ENCODE assay signal across 18 mouse cellular contexts in the genomic region with DNA sequence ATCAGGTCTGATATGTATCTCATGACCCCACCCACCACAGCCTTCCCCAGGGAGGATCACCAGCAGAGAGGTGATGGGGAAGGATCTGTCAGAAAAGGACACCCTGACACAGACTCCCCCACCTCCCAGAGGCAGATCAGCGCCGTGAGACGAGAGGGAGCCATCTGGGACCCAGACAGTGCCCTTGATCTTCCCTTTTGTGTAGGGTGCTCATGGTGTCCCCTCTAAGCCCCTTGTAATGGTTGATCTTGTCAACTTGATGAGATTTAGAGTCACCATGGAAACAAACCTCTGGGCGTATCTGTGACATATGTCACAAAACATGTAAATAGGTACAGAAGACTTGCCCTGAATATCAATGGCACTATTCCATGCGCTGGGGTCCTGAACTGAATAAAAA.
DNase-seq lines count a peak whose midpoint lies in the region; ATAC-seq and TF ChIP-seq lines count a peak whose summit lies in the region.
"Had no signal": no experiment of that assay in that cellular context is flagged by ENCODE, and none has a peak within 500 bp of the region (broad histone marks: within the 10 kb centered on the region; RNA-seq: fewer than 3 reads in every experiment).

No protein-coding gene starts in this region.

- H3K27me3 ChIP-seq in hindbrain, embryonic 11.5 days (ENCODE audit: control insufficient read depth, insufficient read depth, low read length) = no peaks in the 10 kb centered on the region
- H3K27me3 ChIP-seq in hindbrain, embryonic 14.5 days (ENCODE audit: control insufficient read depth, insufficient read depth, low read length) = no peaks in the 10 kb centered on the region
- no peaks in the 10 kb centered on the region for H3K27me3 ChIP-seq in midbrain, embryonic 10.5 days (ENCODE audit: low read depth, poor library complexity, severe bottlenecking)
- no peaks in the 10 kb centered on the region for H3K27me3 ChIP-seq in midbrain, postnatal 0 days (ENCODE audit: insufficient read depth, low read length)
- no peaks in the 10 kb centered on the region for H3K27me3 ChIP-seq in CH12.LX (replicated peaks)
- H3K27me3 ChIP-seq in midbrain, embryonic 14.5 days (ENCODE audit: control insufficient read depth, insufficient read depth, low read length) = no peaks in the 10 kb centered on the region
- no peaks in the 10 kb centered on the region for H3K27me3 ChIP-seq in forebrain, embryonic 11.5 days (ENCODE audit: control insufficient read depth, insufficient read depth, low read length)
- H3K27me3 ChIP-seq: heart, embryonic 12.5 days; hindbrain, embryonic 15.5 days; Patski had no signal

- no peaks in the 10 kb centered on the region for H3K79me2 ChIP-seq in CH12.LX (replicated peaks; ENCODE audit: control insufficient read depth, extremely low read depth, insufficient read depth, poor library complexity, severe bottlenecking)

- H3K36me3 ChIP-seq in hindbrain, embryonic 11.5 days (ENCODE audit: control insufficient read depth, insufficient read depth, low read length) = no peaks in the 10 kb centered on the region
- H3K36me3 ChIP-seq in hindbrain, embryonic 14.5 days (replicated peaks; ENCODE audit: control insufficient read depth, insufficient read depth) = no peaks in the 10 kb centered on the region
- H3K36me3 ChIP-seq in midbrain, embryonic 10.5 days = no peaks in the 10 kb centered on the region
- H3K36me3 ChIP-seq in midbrain, postnatal 0 days (ENCODE audit: insufficient read depth, low read length) = no peaks in the 10 kb centered on the region
- H3K36me3 ChIP-seq in CH12.LX (replicated peaks in 1 of 2; ENCODE audit: control insufficient read depth in 1 of 2, insufficient read depth in 1 of 2, low read length in 1 of 2) = peaks cover 2 to 65% of the 10 kb centered on the region in 2 experiments
- H3K36me3 ChIP-seq in midbrain, embryonic 14.5 days (ENCODE audit: control insufficient read depth, insufficient read depth, low read length) = no peaks in the 10 kb centered on the region
- no peaks in the 10 kb centered on the region for H3K36me3 ChIP-seq in forebrain, embryonic 11.5 days (ENCODE audit: control insufficient read depth, insufficient read depth, low read length)
- H3K36me3 ChIP-seq: embryonic facial prominence, embryonic 10.5 days; hindbrain, embryonic 15.5 days had no signal

- TF ChIP-seq RAD21 in CH12.LX (IDR thresholded peaks at IDR 0.05; ENCODE audit: low read depth, low read length) = no peak

- TF ChIP-seq POLR2A in CH12.LX (IDR thresholded peaks at IDR 0.05; ENCODE audit: low read depth, low read length) = no peak

- TF ChIP-seq CTCF in midbrain, postnatal 0 days (IDR thresholded peaks at IDR 0.05) = no peak
- no peak for TF ChIP-seq CTCF in CH12.LX (conservative IDR thresholded peaks at IDR 0.05 in 1 of 2, IDR thresholded peaks at IDR 0.05 in 1 of 2; ENCODE audit: low read depth in 2 of 2, low read length in 2 of 2)

- ATAC-seq in hindbrain, embryonic 11.5 days (ENCODE audit: low FRiP score) = peak; percentile 53
- no peak for ATAC-seq in hindbrain, embryonic 14.5 days (ENCODE audit: low FRiP score)
- no peak for ATAC-seq in midbrain, postnatal 0 days (ENCODE audit: low FRiP score)
- no peak for ATAC-seq in midbrain, embryonic 14.5 days (ENCODE audit: low FRiP score, low TSS enrichment)
- ATAC-seq in forebrain, embryonic 11.5 days (replicated peaks; ENCODE audit: low FRiP score) = no peak
- ATAC-seq: activated CD4-positive, CD25-positive, alpha-beta regulatory T cell, adult 4 months; forebrain, embryonic 14.5 days; Patski had no signal

- in situ Hi-C loops in CH12.LX (cut with MboI; ENCODE audit: low pct_ligation_motif_present, low pct_unique_long_range_greater_than_20kb, low sequenced_read_pairs) = no loop called here

- WGBS in hindbrain, embryonic 11.5 days = 51% methylated on average over 5 of the region's 5 CpGs
- 58% methylated on average over 5 of the region's 5 CpGs for WGBS in hindbrain, embryonic 14.5 days
- 70% methylated on average over 5 of the region's 5 CpGs for WGBS in midbrain, embryonic 10.5 days
- 53% methylated on average over 5 of the region's 5 CpGs for WGBS in midbrain, postnatal 0 days
- WGBS in midbrain, embryonic 14.5 days = 33% methylated on average over 5 of the region's 5 CpGs
- WGBS in forebrain, embryonic 11.5 days = 82% methylated on average over 5 of the region's 5 CpGs

- no peaks in the 10 kb centered on the region for H3K4me1 ChIP-seq in hindbrain, embryonic 11.5 days (replicated peaks; ENCODE audit: control insufficient read depth, insufficient read depth, low read length)
- peaks cover 7% of the 10 kb centered on the region; the same call in 1 of the 2 replicates for H3K4me1 ChIP-seq in hindbrain, embryonic 14.5 days (replicated peaks; ENCODE audit: control insufficient read depth, insufficient read depth, low read length)
- H3K4me1 ChIP-seq in midbrain, embryonic 10.5 days = peaks cover 28% of the 10 kb centered on the region
- H3K4me1 ChIP-seq in midbrain, postnatal 0 days (ENCODE audit: insufficient read depth, low read length) = 0 out of 2 replicates have a peak, but pooled peaks cover 8% of the 10 kb centered on the region
- H3K4me1 ChIP-seq in CH12.LX (ENCODE audit: control insufficient read depth in 1 of 2, insufficient read depth in 2 of 2) = peaks cover 0 to 38% of the 10 kb centered on the region in 2 experiments; a peak in 2 of 4 replicates
- peaks cover 23% of the 10 kb centered on the region for H3K4me1 ChIP-seq in midbrain, embryonic 14.5 days (ENCODE audit: control insufficient read depth, insufficient read depth, low read length)
- H3K4me1 ChIP-seq in forebrain, embryonic 11.5 days (replicated peaks; ENCODE audit: control insufficient read depth, insufficient read depth, low read length) = no peaks in the 10 kb centered on the region
- H3K4me1 ChIP-seq: heart, embryonic 12.5 days had no signal

- no peak overlapping the region for H3K27ac ChIP-seq in hindbrain, embryonic 11.5 days (ENCODE audit: low read depth, low read length)
- H3K27ac ChIP-seq in hindbrain, embryonic 14.5 days = no peak overlapping the region
- H3K27ac ChIP-seq in midbrain, embryonic 10.5 days (replicated peaks) = peak overlapping the region; percentile 63
- H3K27ac ChIP-seq in midbrain, postnatal 0 days (ENCODE audit: low read depth, low read length) = no peak overlapping the region
- no peak overlapping the region for H3K27ac ChIP-seq in CH12.LX (ENCODE audit: insufficient read depth, low read depth)
- peak overlapping the region; percentile 37; the same call in 1 of the 2 replicates for H3K27ac ChIP-seq in midbrain, embryonic 14.5 days (replicated peaks; ENCODE audit: low read depth, low read length)
- H3K27ac ChIP-seq in forebrain, embryonic 11.5 days (ENCODE audit: low read depth, low read length) = no peak overlapping the region
- H3K27ac ChIP-seq: embryonic facial prominence, embryonic 10.5 days; gastrocnemius, adult 2 months; hindbrain, embryonic 15.5 days had no signal

- no peak overlapping the region for H3K4me2 ChIP-seq in hindbrain, embryonic 11.5 days (replicated peaks; ENCODE audit: low read depth, low read length)
- H3K4me2 ChIP-seq in hindbrain, embryonic 14.5 days (replicated peaks) = no peak overlapping the region
- no peak overlapping the region for H3K4me2 ChIP-seq in midbrain, postnatal 0 days (ENCODE audit: low read depth, low read length, poor library complexity, severe bottlenecking)
- H3K4me2 ChIP-seq in CH12.LX (ENCODE audit: insufficient read depth, low read depth, poor library complexity, severe bottlenecking) = no peak overlapping the region
- no peak overlapping the region for H3K4me2 ChIP-seq in midbrain, embryonic 14.5 days (ENCODE audit: low read length)
- H3K4me2 ChIP-seq in forebrain, embryonic 11.5 days (ENCODE audit: low read depth, low read length, severe bottlenecking) = no peak overlapping the region
- H3K4me2 ChIP-seq: heart, embryonic 12.5 days; hindbrain, embryonic 15.5 days had no signal

- no peaks in the 10 kb centered on the region for H3K9me3 ChIP-seq in hindbrain, embryonic 11.5 days (ENCODE audit: control insufficient read depth, low read length)
- no peaks in the 10 kb centered on the region for H3K9me3 ChIP-seq in hindbrain, embryonic 14.5 days (ENCODE audit: control insufficient read depth, low read length)
- H3K9me3 ChIP-seq in midbrain, embryonic 10.5 days (replicated peaks) = no peaks in the 10 kb centered on the region
- no peaks in the 10 kb centered on the region for H3K9me3 ChIP-seq in midbrain, postnatal 0 days (ENCODE audit: low read length)
- peaks cover 14% of the 10 kb centered on the region for H3K9me3 ChIP-seq in CH12.LX (replicated peaks; ENCODE audit: low read length)
- no peaks in the 10 kb centered on the region for H3K9me3 ChIP-seq in midbrain, embryonic 14.5 days (ENCODE audit: control insufficient read depth, low read length)
- no peaks in the 10 kb centered on the region for H3K9me3 ChIP-seq in forebrain, embryonic 11.5 days (ENCODE audit: control insufficient read depth, low read length)
- H3K9me3 ChIP-seq: embryonic facial prominence, embryonic 10.5 days; hindbrain, embryonic 15.5 days had no signal

- no peak for TF ChIP-seq EP300 in CH12.LX (IDR thresholded peaks at IDR 0.05; ENCODE audit: low read length)

- peak; percentile 32 for DNase-seq in hindbrain, embryonic 11.5 days (ENCODE audit: low spot score)
- DNase-seq in hindbrain, embryonic 14.5 days (ENCODE audit: low spot score) = no peak
- no peak for DNase-seq in midbrain, embryonic 10.5 days (ENCODE audit: low spot score)
- DNase-seq in midbrain, postnatal 0 days (ENCODE audit: low spot score) = no peak
- DNase-seq in CH12.LX (ENCODE audit: extremely low read depth) = peak; percentile 41
- no peak for DNase-seq in midbrain, embryonic 14.5 days
- DNase-seq in forebrain, embryonic 11.5 days (ENCODE audit: low spot score) = no peak
- DNase-seq: adrenal gland, postnatal 14 days; cerebellum, adult 11-12 months; cerebellum, adult 9-10 months; gastrocnemius, adult 2 months; gastrocnemius, postnatal 25 days had no signal

- dilution Hi-C loops in CH12.LX (cut with MboI; ENCODE audit: extremely low pct_ligation_motif_present, extremely low pct_unique_long_range_greater_than_20kb, low sequenced_read_pairs) = no loop called here

- no peak overlapping the region for H3K4me3 ChIP-seq in hindbrain, embryonic 11.5 days (ENCODE audit: low read depth, low read length)
- H3K4me3 ChIP-seq in hindbrain, embryonic 14.5 days (replicated peaks; ENCODE audit: low read length) = no peak overlapping the region
- H3K4me3 ChIP-seq in midbrain, embryonic 10.5 days = no peak overlapping the region
- H3K4me3 ChIP-seq in midbrain, postnatal 0 days (ENCODE audit: low read depth, low read length) = no peak overlapping the region
- no peak overlapping the region for H3K4me3 ChIP-seq in CH12.LX (replicated peaks in 1 of 3; ENCODE audit: low read depth in 2 of 3, low read length in 2 of 3, poor library complexity in 1 of 3)
- no peak overlapping the region for H3K4me3 ChIP-seq in midbrain, embryonic 14.5 days (replicated peaks; ENCODE audit: low read depth, low read length)
- H3K4me3 ChIP-seq in forebrain, embryonic 11.5 days (ENCODE audit: low read depth, low read length) = no peak overlapping the region
- H3K4me3 ChIP-seq: embryonic facial prominence, embryonic 10.5 days; gastrocnemius, adult 2 months; heart, embryonic 12.5 days; hindbrain, embryonic 15.5 days had no signal

- no peak overlapping the region for H3K9ac ChIP-seq in hindbrain, embryonic 11.5 days (ENCODE audit: low read depth, low read length)
- H3K9ac ChIP-seq in hindbrain, embryonic 14.5 days = no peak overlapping the region
- no peak overlapping the region for H3K9ac ChIP-seq in midbrain, postnatal 0 days (replicated peaks; ENCODE audit: low read length, poor library complexity, severe bottlenecking)
- H3K9ac ChIP-seq in CH12.LX (ENCODE audit: insufficient read depth, low read depth) = no peak overlapping the region
- no peak overlapping the region for H3K9ac ChIP-seq in midbrain, embryonic 14.5 days (replicated peaks; ENCODE audit: low read length)
- H3K9ac ChIP-seq in forebrain, embryonic 11.5 days (ENCODE audit: low read length) = no peak overlapping the region
- H3K9ac ChIP-seq: heart, embryonic 12.5 days; hindbrain, embryonic 15.5 days had no signal

Comparison
In these comparisons a context has a peak if more than half of its experiments do, and no peak if none do; other contexts are left out.
1. DNase-seq: peak in hindbrain, embryonic 11.5 days (single experiment) and CH12.LX (single experiment); none in hindbrain, embryonic 14.5 days (single experiment), midbrain, embryonic 10.5 days (single experiment), midbrain, postnatal 0 days (single experiment), midbrain, embryonic 14.5 days (single experiment) and forebrain, embryonic 11.5 days (single experiment).
2. H3K27ac ChIP-seq: peak in midbrain, embryonic 10.5 days (single experiment) and midbrain, embryonic 14.5 days (single experiment); none in hindbrain, embryonic 11.5 days (single experiment), hindbrain, embryonic 14.5 days (single experiment), midbrain, postnatal 0 days (single experiment), CH12.LX (single experiment) and forebrain, embryonic 11.5 days (single experiment).